Mouse (Mus musculus) megakaryocyte-erythroid progenitor cell, adult 5-6 weeks (primary cell): ENCODE data around the gene Oasl1. TPM values are rescaled to one million over a fixed set of nuclear protein-coding genes. Genes with fewer than 3 reads are reported as not detected.
A peak's percentile ranks its signal among the peaks of the same experiment; 100 is the strongest.
"Not testable (repeated sequence)": the region's sequence is repeated elsewhere in the genome, so short reads cannot be mapped to it uniquely, and the experiment has no call there.

Experiments used
- ATAC-seq: replicated peaks from 2 replicates; pipeline ENCODE4 v1.8.0; 2016; ENCODE audit warnings: mild to moderate bottlenecking, inconsistent platforms; ENCODE audit not compliant: severe bottlenecking, poor library complexity, low FRiP score, low TSS enrichment
- total RNA-seq, 2 experiments: library from RNA; stranded (forward) in 1 of 2; stranded (reverse) in 1 of 2; fragments of 200-1000, 215-1000 nt in 1 of 2; fragments of >200 nt in 1 of 2; fragmentation: Nextera tagmentation in 1 of 2; gene quantifications; 2 replicates each; pipeline ENCODE4 v1.2.3; 2014 to 2017

Oasl1 gene
- total RNA-seq, 2 experiments from 2014 or later: 7.0 to 21.1 TPM

DNA sequence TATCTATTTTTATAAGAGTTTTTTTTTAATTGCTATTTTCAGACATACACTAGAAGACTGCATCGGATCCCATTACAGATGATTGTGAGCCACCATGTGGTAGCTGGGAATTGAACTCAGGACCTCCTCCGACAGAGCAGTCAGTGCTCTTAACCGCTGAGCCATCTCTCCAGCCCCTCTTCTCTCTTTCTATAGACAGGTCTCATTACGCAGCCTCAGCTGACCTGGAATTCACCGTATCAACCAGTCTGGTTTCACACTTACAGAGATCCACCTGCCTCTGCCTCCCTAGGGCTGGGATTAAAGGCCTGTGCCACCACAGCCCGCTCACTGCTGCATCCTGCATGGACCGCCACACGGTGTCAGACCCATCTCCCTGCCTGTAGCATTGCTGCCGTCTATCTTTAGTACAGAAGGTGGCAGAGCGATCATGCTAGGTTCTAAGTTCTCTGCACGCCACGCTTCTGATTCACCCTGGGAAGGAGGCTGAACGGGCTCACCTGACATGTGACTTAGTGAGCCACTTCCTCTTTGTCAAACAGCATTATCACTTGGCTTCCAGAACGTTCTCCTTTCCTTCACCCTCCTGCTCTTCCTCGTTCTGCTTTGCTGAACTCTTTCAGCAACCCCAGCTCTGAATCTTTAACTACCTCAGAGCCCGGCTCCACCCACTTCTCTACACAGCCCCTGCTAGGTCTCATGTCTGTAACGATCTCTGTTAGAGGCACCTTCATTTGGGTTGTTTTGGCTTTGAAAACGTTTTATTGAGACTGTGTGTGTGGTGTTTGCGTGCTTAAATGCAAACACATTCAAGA lies 1.3 kb upstream of the Oasl1 start:
- ATAC-seq: peak; percentile 75

DNA sequence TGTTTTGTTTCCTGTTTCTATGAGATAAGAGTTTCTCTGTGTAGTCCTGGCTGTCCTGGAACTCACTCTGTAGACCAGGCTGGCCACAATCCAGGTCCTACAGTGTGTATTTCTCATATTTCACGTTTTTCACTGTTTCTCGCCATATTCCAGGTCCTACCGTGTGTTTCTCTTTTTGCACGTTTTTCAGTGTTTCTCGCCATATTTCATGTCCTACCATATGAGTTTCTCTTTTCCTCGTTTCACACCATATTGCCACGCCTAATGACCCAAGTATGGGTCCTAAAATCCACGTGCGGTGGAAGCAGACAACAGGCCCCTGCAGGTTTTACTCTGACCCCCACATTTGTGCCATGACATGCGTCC lies 691 bp upstream of the Oasl1 start:
- ATAC-seq: no peak; the same call in none of the 2 replicates

DNA sequence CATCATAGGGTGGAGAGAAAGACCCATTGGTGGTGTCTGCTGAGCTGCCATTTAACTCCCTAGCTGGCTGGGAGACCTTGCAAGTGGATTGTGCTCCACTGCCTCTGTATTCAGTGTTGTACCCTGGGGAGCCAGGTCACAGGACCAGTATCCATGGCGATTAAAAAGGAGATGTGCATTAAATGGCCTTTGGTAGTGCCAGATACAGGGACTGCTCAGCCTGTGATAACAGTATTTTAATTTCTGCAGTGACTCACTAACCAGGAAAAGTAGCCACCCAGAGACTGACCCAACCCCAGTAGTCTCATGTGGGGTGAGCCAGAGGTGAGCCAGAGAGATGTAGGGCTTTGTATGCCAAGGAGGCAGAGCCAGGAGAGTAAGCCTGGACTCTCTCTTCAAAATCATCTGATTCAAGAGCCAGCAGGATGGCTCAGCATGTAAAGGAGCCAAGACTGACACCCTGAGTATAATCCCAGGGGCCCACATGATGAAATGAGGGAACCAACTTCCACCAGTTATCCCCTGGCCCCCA lies 3.2 kb downstream of the Oasl1 start:
- ATAC-seq: no peak

DNA sequence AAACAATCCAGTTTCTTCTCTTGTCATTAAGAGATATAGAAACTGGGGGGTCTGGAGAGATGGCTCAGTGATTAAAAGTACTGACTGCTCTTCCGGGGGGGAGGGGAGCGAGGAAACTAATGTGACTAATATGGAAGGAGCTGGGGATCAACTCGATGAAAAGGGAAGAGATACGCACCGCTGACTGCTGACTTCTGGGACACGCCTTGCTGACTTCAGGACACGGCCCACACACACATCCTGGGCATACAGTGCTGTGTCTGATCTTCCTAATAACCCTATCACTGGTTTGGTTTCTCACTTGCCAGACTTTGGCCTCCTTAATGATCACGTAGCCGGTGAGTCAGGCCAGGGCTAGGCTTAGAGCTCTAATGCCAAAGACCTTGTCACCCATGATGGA lies 3.7 kb downstream of the Oasl1 start:
- ATAC-seq: no peak

DNA sequence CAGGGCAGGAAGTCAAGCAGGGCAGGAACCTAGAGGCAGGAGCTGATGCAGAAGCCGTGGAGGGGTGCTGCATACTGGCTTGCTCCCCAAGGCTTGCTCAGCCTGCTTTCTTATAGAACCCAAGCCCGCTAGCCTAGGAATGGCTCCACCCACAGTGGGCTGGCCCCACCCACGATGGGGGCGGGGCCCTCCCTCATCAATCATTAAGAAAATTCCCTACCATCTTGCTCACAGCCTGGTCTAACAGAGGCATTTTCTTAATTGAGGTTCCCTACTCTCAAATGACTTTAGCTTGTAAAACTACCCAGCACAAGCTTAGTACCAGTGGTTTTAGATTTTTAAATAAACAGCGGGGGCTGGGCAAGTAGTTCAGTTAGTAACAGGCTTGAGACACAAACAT lies 8.6 kb downstream of the Oasl1 start:
- ATAC-seq: no peak

DNA sequence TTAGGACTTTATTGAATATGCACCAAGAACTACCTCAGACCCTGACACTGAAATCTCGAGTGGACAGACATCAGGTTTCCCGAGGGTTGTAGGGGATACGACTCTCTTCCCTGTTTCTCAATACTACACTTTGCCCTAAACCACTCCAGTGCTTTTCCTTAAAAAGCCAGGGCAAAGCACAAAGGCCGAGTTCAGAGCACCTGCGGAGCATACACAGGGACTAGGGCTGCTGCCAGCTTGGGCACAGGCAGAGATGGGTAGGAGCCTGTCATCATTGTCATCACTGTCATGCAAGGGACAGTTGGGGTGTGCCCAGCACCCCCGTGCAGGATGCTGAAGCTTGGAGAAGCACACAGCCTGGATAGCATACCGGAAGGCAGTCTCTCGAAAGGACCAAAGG lies 10.2 kb downstream of the Oasl1 start:
- ATAC-seq: no peak

DNA sequence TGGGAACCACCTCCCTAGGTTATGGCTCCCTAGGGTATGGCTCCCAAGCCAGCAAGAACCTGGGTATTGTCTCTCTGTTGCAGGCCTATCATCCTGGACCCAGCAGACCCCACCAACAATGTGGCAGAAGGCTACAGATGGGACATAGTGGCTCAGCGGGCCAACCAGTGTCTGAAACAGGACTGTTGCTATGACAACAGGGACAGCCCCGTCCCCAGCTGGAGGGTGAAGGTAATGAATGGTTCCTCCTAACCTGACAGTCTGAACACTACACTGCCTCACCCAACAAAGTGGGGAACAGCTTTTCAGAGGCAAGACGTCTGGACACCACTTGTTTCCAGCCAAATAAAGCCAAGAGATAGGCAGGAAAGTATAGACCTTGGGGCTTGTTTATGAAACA lies 12.8 kb downstream of the Oasl1 start:
- no peak for ATAC-seq

DNA sequence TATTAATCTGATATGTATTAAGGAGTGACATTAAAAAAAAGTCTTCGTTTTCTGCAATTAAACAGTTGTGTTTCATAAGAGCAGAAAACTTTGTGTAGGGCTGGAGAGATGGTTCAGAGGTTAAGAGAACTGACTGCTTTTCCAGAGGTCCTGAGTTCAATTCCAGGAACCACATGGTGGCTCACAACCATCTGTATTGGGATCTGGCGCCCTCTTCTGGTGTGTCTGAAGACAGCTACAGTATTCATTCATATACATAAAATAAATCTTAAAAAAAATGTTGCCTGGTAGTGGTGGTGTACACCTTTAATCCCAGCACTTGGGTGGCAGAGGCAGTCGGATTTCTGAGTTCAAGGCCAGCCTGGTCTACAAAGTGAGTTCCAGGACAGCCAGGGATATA lies 18.1 kb downstream of the Oasl1 start:
- ATAC-seq: not testable (repeated sequence)

DNA sequence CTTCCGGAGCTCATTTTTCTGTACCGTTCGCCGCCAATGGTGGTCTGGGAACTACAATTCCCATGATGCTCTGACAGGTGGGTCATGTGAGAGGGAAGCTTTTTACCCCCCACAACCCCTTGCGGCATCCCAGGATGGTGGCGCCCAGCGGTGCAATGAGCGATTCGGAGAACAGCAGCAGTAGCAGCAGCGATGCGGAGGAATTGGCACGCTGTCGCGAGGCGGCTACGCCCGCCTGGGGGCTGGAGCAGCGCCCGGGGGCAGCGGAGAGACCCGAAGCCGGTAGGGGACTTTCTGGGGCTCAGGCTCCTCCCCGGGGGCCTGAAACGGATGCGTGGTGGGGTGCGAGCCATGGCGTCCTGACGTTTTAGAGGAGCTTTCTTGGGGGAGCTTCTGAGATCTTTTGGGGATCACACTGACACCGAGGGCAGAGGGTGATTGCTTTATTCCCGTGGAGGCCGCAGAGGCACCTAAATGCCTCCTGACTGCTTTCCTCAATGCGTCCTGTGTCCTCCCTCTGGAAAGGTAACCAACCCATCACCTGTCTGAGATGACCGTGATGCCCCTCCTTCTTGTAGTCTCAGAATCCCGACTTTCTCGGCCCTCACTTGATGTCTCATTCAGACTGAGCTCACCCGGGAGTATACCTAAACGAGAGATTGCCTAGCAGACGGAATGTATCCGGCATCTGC lies 19.2 kb downstream of the Oasl1 start, which contains the start of gene 2210016L21Rik:
Gene 2210016L21Rik, plus strand, starts transcription at position 85 of the 692 bp plus-strand sequence.
- ATAC-seq: peak; percentile 98

DNA sequence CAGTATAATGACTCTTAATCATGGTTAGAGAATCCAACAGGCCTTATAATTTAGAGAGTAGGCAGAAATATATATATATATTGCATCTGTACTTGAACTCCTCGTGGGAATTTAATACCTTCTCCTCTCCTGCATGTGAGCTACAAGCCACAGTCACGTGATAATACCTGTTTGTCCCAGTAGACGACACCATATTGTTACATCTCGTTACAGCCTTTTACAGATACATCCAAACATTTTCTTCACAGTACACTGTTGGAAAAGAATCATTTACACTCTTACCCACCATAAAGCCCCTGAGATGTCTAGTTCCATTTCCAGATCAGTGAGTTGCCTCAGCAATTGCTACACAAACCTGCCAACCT lies 19.7 kb downstream of the Oasl1 start:
- no peak for ATAC-seq

DNA sequence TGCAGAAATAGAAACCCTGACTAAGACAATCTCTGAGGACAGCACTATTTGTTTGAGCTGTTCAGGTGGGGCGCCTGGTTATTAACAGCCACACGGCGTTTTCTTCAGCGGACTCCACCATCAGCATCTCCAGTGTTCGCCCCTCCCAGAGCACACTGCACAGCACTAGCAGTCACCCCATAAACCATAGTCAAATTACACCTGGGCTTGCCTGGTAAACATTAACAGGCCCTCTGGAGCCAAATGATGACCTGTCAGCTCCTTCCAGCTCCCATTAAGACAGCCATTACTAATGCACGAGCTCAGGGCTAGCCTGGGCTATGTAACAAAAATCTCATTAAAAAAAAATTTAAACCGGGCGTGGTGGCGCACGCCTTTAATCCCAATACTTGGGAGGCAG lies 22.0 kb downstream of the Oasl1 start:
- no peak for ATAC-seq

DNA sequence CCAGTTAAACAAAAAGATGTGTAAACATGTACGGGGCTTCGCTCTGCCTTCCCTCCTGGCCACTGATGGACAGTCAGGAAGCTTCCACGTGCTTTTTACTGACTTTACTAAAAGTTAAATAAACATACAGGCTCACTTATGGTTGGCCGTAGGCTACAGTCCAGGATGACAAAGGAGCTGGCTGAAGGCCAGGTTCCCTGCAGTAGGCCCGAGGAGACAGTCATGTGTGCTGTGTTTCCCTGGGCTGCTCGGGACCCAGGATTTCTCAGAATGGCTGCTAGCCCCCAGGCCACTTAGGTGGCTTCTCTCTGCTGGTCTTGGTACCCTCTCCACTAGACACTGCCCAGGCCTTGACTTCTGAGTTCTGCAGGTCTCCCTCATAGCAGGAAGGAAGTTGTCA lies 25.9 kb downstream of the Oasl1 start:
- ATAC-seq: no peak

DNA sequence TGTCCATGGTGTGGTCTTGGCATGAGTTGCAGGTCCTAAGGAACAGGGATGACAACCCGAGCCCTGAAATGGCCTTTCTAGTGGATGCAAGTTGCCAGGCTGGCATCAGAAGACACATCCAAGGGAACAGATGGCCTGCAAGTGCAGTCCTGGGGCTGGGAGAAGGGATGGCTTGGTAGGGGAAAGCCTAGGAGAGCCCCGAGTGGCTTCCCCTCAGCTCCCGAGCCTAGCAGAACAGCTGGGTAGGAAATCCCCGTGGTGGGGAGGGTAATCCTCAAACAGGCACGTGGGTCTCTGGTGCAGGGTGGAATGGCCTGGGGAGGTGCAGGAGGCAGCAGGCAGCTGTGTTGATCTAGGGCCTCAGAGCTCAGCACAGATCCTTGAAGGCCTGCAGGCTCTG lies 26.3 kb downstream of the Oasl1 start:
- ATAC-seq: no peak

DNA sequence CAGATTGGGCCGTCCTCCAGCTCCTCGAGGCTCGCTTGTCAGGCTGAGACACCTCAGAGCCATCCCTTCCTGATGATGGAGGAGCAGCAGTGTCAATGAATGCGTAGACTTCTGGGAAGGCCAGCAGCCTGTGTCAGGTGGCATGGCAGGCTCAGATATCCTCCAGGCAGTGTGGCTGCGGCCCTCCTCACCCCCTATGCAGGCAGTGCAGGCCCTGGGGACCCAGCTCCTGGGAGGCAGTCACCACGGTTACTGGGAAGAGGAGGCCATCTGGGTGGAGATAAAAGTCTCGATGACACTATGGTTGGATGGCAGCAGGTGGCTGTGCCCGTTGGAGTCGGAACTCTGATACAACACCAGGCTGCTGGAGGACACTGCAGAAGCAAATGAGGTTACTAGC lies 26.8 kb downstream of the Oasl1 start:
- ATAC-seq: no peak

DNA sequence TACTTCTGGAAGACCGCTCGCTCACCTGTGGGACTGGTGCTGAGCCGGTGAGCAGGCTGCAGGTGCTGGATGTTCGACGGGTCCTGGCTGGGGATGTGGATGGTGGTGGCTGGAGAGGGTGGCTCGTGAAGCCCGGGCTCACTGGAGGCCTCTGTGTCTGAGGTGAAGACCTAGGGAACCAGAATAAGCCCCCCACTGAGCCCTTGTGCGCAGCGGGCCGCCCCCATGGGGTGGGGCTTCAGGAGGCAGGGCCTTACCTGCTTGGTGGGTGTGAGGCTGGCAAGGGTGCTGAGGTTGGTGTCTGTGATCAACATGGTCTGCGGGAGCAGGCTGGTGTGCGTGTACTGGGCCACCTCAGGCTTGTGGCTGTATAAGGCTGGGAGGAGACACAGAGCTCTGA lies 27.6 kb downstream of the Oasl1 start:
- ATAC-seq: no peak

DNA sequence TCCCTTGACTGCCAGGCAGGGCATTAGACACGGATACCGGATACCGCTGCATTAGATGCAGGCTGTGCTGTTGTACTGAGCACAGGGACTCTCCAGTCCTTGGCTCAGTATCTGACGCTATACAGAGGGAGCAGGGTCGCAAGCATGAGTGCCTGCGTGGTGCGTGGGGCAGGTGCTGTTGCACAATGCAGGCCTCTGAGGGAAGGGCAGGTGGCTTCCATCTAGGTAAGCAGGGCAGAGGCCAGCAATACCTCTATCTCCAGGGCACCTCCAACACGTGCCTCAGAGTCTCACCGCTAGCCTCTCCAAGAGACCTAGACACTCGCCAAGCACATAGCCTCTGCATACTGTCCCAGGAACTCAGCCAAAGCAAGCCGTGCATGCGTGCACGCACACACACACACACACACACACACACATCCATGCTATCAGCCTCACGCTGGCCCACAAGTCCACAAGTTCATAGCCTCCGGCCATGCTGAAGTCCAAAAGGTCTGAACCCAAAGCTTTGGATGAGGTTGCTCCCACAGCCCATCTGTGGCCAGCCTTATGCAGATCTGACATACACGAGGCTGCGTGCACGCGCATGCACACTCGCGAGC lies 28.3 kb downstream of the Oasl1 start:
- ATAC-seq: no peak

DNA sequence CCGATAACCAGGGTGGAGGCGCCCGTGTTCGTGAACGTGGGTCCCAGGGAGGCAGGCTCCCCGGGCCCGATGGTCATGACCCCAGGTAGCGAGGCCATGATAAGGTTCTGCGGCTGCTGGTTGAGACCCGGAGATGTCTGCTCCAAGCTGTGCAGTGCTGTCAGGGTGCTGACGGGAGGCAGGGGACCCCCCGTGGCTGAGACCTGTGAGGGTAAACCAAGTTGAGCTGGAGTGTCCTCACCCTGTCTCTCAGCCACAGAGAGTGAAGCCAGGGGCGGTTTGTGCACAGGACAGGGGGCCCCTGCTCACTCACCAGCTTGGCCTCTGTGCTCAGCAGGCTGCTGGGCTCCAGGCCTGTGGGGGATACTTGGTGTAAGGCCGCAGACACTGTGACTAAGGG lies 30.3 kb downstream of the Oasl1 start:
- no peak for ATAC-seq

DNA sequence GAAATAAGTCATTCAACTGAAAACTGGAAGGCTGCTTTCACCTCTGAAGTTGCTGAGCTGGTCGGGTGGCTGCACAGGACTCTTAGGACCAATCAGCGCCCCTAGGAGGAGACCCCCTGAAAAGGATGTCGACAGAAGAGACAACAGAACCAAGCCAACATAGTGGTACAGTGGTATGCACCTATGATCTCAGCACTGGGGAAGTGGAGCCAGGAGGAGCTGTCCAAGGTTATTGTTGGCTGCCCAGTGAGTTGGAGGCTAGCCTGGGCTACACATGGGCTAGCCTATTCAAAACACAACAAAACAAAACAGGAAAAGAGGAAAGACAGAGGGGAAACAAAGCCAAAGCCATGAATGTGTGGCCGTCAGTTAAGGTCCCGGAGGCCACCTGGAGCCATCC lies 35.0 kb downstream of the Oasl1 start:
- ATAC-seq: no peak

DNA sequence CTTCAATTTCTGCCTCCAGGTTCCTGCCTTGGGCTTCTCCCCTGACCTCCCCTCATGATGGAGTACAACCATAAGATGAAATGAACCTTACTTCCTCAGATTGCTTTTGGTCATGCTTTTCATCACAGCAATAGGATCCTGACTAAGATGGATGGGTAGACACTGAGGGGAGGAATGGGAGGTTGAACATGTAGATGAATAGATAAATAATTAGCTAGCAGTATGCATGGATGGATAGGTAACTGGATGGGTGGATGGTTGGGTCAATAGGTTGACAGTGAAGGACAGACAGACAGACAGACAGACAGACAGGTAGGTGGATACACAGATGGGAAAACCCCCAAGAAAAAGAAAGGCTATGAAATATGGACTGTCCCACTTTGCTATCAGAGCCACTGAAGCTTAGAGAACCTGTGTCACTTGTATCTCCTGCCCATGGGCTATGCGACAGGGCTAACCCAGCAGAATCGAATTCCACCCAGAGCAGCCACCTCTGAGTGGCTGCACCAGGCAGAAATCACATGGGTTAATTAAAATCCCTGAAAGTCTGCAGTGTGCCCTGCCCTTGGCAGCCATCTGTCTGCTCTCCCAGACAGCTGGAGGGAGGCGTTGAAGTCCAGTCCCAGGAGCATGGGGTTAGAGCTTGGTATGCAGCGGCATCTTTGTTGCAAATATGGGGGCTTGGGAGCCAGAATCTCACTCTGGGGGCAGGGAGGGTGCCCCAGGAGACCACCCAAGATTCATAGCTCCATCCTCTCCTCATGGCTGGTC lies 38.7 kb downstream of the Oasl1 start:
- no peak for ATAC-seq
